Mouse (Mus musculus): ENCODE measurements at regions not wholly inside any gene's neighbourhood (a gene's known extent, or its start where the extent isn't known, plus 50 kb on each side); places are given as distances from the start of the nearest gene placed in this dataset.

DNA sequence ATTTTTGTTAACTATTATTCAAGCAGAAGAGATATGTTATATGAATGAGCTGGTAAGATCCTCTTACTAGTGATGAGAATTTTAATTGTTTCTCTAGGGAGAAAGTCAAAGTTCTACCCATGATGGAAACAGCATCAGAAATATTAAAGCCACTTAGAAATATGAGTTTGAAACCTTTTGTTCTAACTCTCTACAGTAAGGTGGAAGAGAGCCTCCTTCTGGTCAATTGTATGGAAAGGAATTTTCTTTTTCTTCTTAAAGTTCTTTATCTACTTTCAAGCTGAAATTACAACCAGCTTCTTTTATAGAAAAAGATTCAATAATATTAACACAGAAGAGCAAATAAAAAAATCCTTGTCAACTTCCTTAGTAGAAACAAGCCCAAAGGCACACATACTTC lies 94.4 kb upstream of the E2f7 start:
- no peak for DNase-seq (ENCODE audit: low read depth, low spot score)

DNA sequence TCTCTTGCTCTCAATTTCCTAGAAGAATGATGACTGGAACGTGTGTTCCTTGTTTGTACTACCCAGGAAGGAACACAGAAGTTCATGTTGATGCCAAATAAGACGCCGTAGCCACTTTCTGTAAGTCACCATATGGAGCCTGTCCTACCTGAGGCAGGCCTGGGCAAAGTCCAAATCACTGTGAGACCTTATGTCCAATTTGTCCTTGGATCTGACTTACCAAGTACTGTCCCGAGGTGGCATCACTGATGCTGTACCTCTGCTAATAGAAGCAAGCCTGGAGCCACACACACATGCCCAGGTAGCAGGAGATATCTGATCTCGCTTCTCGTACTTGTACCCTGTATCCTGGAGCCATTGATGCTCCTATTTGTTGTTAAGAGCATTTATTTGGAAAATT lies 91.2 kb upstream of the E2f7 start:
- DNase-seq (ENCODE audit: low read depth, low spot score): no peak

DNA sequence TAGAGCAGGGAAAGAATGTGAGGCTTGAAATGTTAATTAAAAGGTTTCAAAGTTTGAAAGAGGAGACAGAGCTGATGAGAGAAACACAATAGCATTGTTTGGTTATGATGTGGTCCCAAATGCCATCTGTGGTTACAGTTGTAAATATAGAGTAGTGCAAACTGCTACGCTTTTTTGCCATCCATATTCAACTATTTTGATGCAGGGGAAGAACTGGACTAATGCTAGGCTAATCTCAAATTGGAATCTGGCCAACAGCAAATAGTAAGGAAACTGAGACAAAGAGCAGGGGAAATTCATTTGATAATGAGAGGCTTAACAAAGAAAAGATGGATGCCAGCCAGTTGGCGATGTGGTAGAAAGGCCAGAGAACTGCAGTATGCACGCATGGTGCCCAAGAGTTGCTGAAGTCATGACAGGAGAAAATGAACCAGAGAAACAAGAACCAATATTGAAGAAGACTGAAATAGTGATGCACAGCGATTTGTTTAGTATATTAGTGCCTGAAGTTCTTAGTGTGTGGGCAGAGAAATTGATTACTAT lies 87.0 kb upstream of the E2f7 start:
- no peak for DNase-seq (ENCODE audit: low read depth, low spot score)

DNA sequence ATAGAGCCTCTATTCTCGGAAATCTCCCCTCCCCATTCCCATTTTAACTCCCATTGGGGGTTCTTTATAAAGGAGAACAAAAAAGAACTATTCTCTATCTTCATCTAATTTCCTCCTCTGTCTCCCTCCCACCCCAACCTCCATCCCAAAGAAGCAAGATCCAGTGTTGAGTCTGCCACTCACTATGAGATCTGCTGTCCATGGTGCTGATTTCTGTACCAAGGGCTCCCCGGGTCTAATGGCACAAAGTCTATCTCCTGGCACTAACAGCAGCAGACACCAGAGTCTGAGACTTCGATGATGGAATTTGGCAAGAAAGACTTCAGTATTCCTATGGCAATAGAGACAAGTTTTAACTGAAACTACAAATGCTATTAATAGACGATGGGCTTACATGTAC lies 68.7 kb upstream of the E2f7 start:
- peak; percentile 80 for DNase-seq (ENCODE audit: low read depth, low spot score)
